9 mouse cellular contexts compared by ENCODE assay signal in genomic region chr9:62540736-62541135, GRCm38 (mm10). TPM values are rescaled to one million over a fixed set of nuclear protein-coding genes. Genes with fewer than 3 reads are reported as not detected.
A peak's percentile ranks its signal among the peaks of the same experiment; 100 is the strongest.
DNase-seq lines count a peak whose midpoint lies in the region; ATAC-seq and TF ChIP-seq lines count a peak whose summit lies in the region.
"Had no signal": no experiment of that assay in that cellular context is flagged by ENCODE, and none has a peak within 500 bp of the region (broad histone marks: within the 10 kb centered on the region; RNA-seq: fewer than 3 reads in every experiment).

No protein-coding gene starts in this region.

- H3K27me3 ChIP-seq in limb, embryonic 14.5 days (ENCODE audit: control insufficient read depth, insufficient read depth, low read length): no peaks in the 10 kb centered on the region
- H3K27me3 ChIP-seq in stomach, embryonic 15.5 days (replicated peaks): no peaks in the 10 kb centered on the region; the same call in none of the 2 replicates

- H3K27ac ChIP-seq in limb, embryonic 14.5 days (replicated peaks; ENCODE audit: low read depth, low read length): no peak overlapping the region
- H3K27ac ChIP-seq in stomach, embryonic 15.5 days: peak overlapping the region; percentile 21; the same call in 1 of the 2 replicates

- H3K4me3 ChIP-seq in limb, embryonic 14.5 days (replicated peaks; ENCODE audit: low read length): no peak overlapping the region
- no peak overlapping the region for H3K4me3 ChIP-seq in stomach, embryonic 15.5 days (replicated peaks)

- H3K9ac ChIP-seq in limb, embryonic 14.5 days (ENCODE audit: low read depth, low read length, severe bottlenecking): peak overlapping the region; percentile 3; the same call in 1 of the 2 replicates
- H3K9ac ChIP-seq in stomach, embryonic 15.5 days: no peak overlapping the region

- peak; percentile 28 for DNase-seq in adrenal gland, postnatal 25 days
- DNase-seq in adrenal gland, adult (ENCODE audit: inconsistent age in 2 of 2, low spot score in 1 of 2): no peak
- peak; percentile 94 for DNase-seq in cerebellum, adult 18-20 months
- DNase-seq in frontal cortex, postnatal 14 days (ENCODE audit: low spot score in 2 of 2): peak; percentile 73 to 74
- peak; percentile 43 for DNase-seq in limb, embryonic 14.5 days (ENCODE audit: low spot score)
- no peak for DNase-seq in urinary bladder, postnatal 14 days (ENCODE audit: low spot score)
- DNase-seq in embryo, embryonic 9.5 days (ENCODE audit: extremely low spot score): no peak

- no peaks in the 10 kb centered on the region for H3K9me3 ChIP-seq in limb, embryonic 14.5 days (ENCODE audit: control insufficient read depth, low read length)
- H3K9me3 ChIP-seq in stomach, embryonic 15.5 days: no peaks in the 10 kb centered on the region

- TF ChIP-seq POLR2A in limb, embryonic 14.5 days (IDR thresholded peaks at IDR 0.05; ENCODE audit: borderline replicate concordance, extremely low read depth, insufficient read depth, insufficient read length): no peak

- H3K4me2 ChIP-seq in limb, embryonic 14.5 days (replicated peaks; ENCODE audit: low read depth, low read length, severe bottlenecking): no peak overlapping the region
- H3K4me2 ChIP-seq in stomach, embryonic 15.5 days: no peak overlapping the region

- 0 out of 2 replicates have a peak, but pooled peaks cover 3% of the 10 kb centered on the region for H3K4me1 ChIP-seq in limb, embryonic 14.5 days (ENCODE audit: control insufficient read depth, insufficient read depth, low read length)
- H3K4me1 ChIP-seq in stomach, embryonic 15.5 days: peaks cover 25% of the 10 kb centered on the region

- H3K36me3 ChIP-seq in limb, embryonic 14.5 days (ENCODE audit: control insufficient read depth, insufficient read depth, low read length): no peaks in the 10 kb centered on the region
- no peaks in the 10 kb centered on the region for H3K36me3 ChIP-seq in stomach, embryonic 15.5 days

- ATAC-seq in limb, embryonic 14.5 days (ENCODE audit: low FRiP score, low read depth): no peak
- no peak for ATAC-seq in stomach, embryonic 15.5 days (ENCODE audit: insufficient read depth, low FRiP score, low read depth)

- 51% methylated on average over 10 of the region's 10 CpGs for WGBS in limb, embryonic 14.5 days
- WGBS in stomach, embryonic 15.5 days: 47% methylated on average over 10 of the region's 10 CpGs

RNA-seq across cellular contexts. Expression of gene Coro2b, which starts 3.9 kb away (rescaled TPM):
- total RNA-seq in adrenal gland, postnatal 25 days (2021): 16.2 and 20.4 TPM in 2 replicates
- polyA plus RNA-seq in limb, embryonic 14.5 days (2012; rRNA removed): 20.8 and 29.8 TPM in 2 replicates
- 10.3 and 11.0 TPM in 2 replicates for polyA plus RNA-seq in limb, embryonic 14.5 days (2014; fragmentation: Nextera tagmentation; extraction: Ambion mirVana)
- 9.6 and 10.2 TPM in 2 replicates for polyA plus RNA-seq in stomach, embryonic 15.5 days (2015; fragmentation: Nextera tagmentation; extraction: Ambion mirVana)
- total RNA-seq: neutrophil, adult 5-6 weeks had no signal

Comparison
In these comparisons a context has a peak if more than half of its experiments do, and no peak if none do; other contexts are left out.
1. DNase-seq: peak in adrenal gland, postnatal 25 days (single experiment), cerebellum, adult 18-20 months (2 of 2), frontal cortex, postnatal 14 days (2 of 2) and limb, embryonic 14.5 days (single experiment); none in adrenal gland, adult (0 of 2), urinary bladder, postnatal 14 days (single experiment) and embryo, embryonic 9.5 days (single experiment).